Comparison of ENCODE assay signal across 8 mouse cellular contexts in genomic region chr8:83442243-83443051, GRCm38 (mm10). TPM values are rescaled to one million over a fixed set of nuclear protein-coding genes. Genes with fewer than 3 reads are reported as not detected.
DNase-seq lines count a peak whose midpoint lies in the region; ATAC-seq and TF ChIP-seq lines count a peak whose summit lies in the region.

No protein-coding gene starts in this region.

- H3K36me3 ChIP-seq in G1E (replicated peaks): peaks cover 9% of the 10 kb centered on the region
- H3K36me3 ChIP-seq in forebrain, embryonic 16.5 days (ENCODE audit: control insufficient read depth, insufficient read depth): no peaks in the 10 kb centered on the region; the same call in 1 of the 2 replicates
- peaks cover 9% of the 10 kb centered on the region; the same call in 1 of the 2 replicates for H3K36me3 ChIP-seq in lung, embryonic 14.5 days (ENCODE audit: insufficient read depth)
- no peaks in the 10 kb centered on the region; the same call in 1 of the 2 replicates for H3K36me3 ChIP-seq in thymus, adult 2 months (ENCODE audit: control insufficient read depth, insufficient read depth, low read length)

- intact Hi-C loops in heart, postnatal 36 days (cut with DNase I): loop anchor here (5.0 to 10.0 kb wide), 3 partner anchors 110 to 830 kb away; partner anchors contain the start of genes Ccdc130 and Elmod2

- TF ChIP-seq POLR2A in olfactory bulb, adult 2 months (IDR thresholded peaks at IDR 0.05; ENCODE audit: insufficient read depth, low read depth, low read length): peak; percentile 65
- peak; percentile 57 for TF ChIP-seq POLR2A in thymus, adult 2 months (IDR thresholded peaks at IDR 0.05; ENCODE audit: control insufficient read depth, extremely low read depth, insufficient read depth, low read length, poor library complexity)

- H3K9ac ChIP-seq in forebrain, embryonic 16.5 days (replicated peaks; ENCODE audit: low read depth, low read length): peak overlapping the region; percentile 97
- H3K9ac ChIP-seq in lung, embryonic 14.5 days: peak overlapping the region; percentile 89

- no peaks in the 10 kb centered on the region for H3K9me3 ChIP-seq in G1E (replicated peaks)
- no peaks in the 10 kb centered on the region for H3K9me3 ChIP-seq in forebrain, embryonic 16.5 days (ENCODE audit: control insufficient read depth, low read length)
- H3K9me3 ChIP-seq in lung, embryonic 14.5 days (ENCODE audit: low read depth, low read length): no peaks in the 10 kb centered on the region

- DNase-seq in G1E (ENCODE audit: low spot score): peak; percentile 93
- DNase-seq in cerebellum, adult 18-20 months: peak; percentile 97 to 99
- DNase-seq in heart, postnatal 36 days: peak; percentile 95 to 96
- DNase-seq in layer of hippocampus, adult 2 months (ENCODE audit: low spot score in 2 of 2): peak; percentile 96 to 97
- peak; percentile 99 for DNase-seq in lung, embryonic 14.5 days
- peak; percentile 97 for DNase-seq in thymus, adult 2 months

- H3K4me3 ChIP-seq in G1E (ENCODE audit: low read depth, low read length): peak overlapping the region; percentile 92
- peak overlapping the region; percentile 68 for H3K4me3 ChIP-seq in forebrain, embryonic 16.5 days (replicated peaks; ENCODE audit: low read length)
- peak overlapping the region; percentile 94 for H3K4me3 ChIP-seq in layer of hippocampus, adult 2 months
- peak overlapping the region; percentile 87 for H3K4me3 ChIP-seq in lung, embryonic 14.5 days (ENCODE audit: low read depth, low read length)
- H3K4me3 ChIP-seq in olfactory bulb, adult 2 months (ENCODE audit: insufficient read depth, low read depth, low read length): peak overlapping the region; percentile 85
- peak overlapping the region; percentile 71 for H3K4me3 ChIP-seq in thymus, adult 2 months (ENCODE audit: control insufficient read depth, insufficient read depth, low read length)

- H3K27me3 ChIP-seq in G1E (ENCODE audit: insufficient read depth, low read length): no peaks in the 10 kb centered on the region
- H3K27me3 ChIP-seq in forebrain, embryonic 16.5 days (replicated peaks; ENCODE audit: control insufficient read depth, insufficient read depth, low read length): no peaks in the 10 kb centered on the region
- no peaks in the 10 kb centered on the region for H3K27me3 ChIP-seq in lung, embryonic 14.5 days (ENCODE audit: insufficient read depth, low read length)
- no peaks in the 10 kb centered on the region for H3K27me3 ChIP-seq in thymus, adult 2 months (ENCODE audit: control insufficient read depth, insufficient read depth, low read length)

- peak; percentile 99 for ATAC-seq in G1E (ENCODE audit: extremely low read depth, insufficient number of reproducible peaks, low FRiP score, poor library complexity, severe bottlenecking)
- ATAC-seq in forebrain, embryonic 16.5 days: peak; percentile 99
- ATAC-seq in lung, embryonic 14.5 days (ENCODE audit: insufficient read depth): peak; percentile 100

- WGBS in forebrain, embryonic 16.5 days: under 1% methylated on average over 56 of the region's 64 CpGs
- under 1% methylated on average over 64 of the region's 64 CpGs for WGBS in lung, embryonic 14.5 days
- 1% methylated on average over 64 of the region's 64 CpGs for WGBS in olfactory bulb, adult 2 months
- WGBS in thymus, adult 2 months: under 1% methylated on average over 64 of the region's 64 CpGs

- peaks cover 11% of the 10 kb centered on the region for H3K4me1 ChIP-seq in G1E (ENCODE audit: insufficient read depth, low read depth, low read length)
- peaks cover 20% of the 10 kb centered on the region for H3K4me1 ChIP-seq in forebrain, embryonic 16.5 days (replicated peaks; ENCODE audit: control insufficient read depth, insufficient read depth, low read length)
- peaks cover 8% of the 10 kb centered on the region; the same call in 1 of the 2 replicates for H3K4me1 ChIP-seq in lung, embryonic 14.5 days (ENCODE audit: insufficient read depth)
- no peaks in the 10 kb centered on the region for H3K4me1 ChIP-seq in olfactory bulb, adult 2 months (ENCODE audit: control insufficient read depth, insufficient read depth, low read length)
- H3K4me1 ChIP-seq in thymus, adult 2 months (replicated peaks; ENCODE audit: control insufficient read depth, insufficient read depth, low read length): no peaks in the 10 kb centered on the region

- peak overlapping the region; percentile 95 for H3K27ac ChIP-seq in forebrain, embryonic 16.5 days (ENCODE audit: low read length)
- peak overlapping the region; percentile 87 for H3K27ac ChIP-seq in layer of hippocampus, adult 2 months
- peak overlapping the region; percentile 85 for H3K27ac ChIP-seq in lung, embryonic 14.5 days (ENCODE audit: low read depth)
- H3K27ac ChIP-seq in olfactory bulb, adult 2 months (ENCODE audit: insufficient read depth, low read depth, low read length): peak overlapping the region; percentile 82
- H3K27ac ChIP-seq in thymus, adult 2 months (ENCODE audit: control insufficient read depth, insufficient read depth, low read length): no peak overlapping the region

- H3K4me2 ChIP-seq in forebrain, embryonic 16.5 days (ENCODE audit: low read length): peak overlapping the region; percentile 73
- peak overlapping the region; percentile 68 for H3K4me2 ChIP-seq in lung, embryonic 14.5 days

- TF ChIP-seq CTCF in G1E (IDR thresholded peaks at IDR 0.05; ENCODE audit: low read depth, low read length): no peak
- TF ChIP-seq CTCF in layer of hippocampus, adult 2 months (conservative IDR thresholded peaks at IDR 0.05): no peak
- TF ChIP-seq CTCF in lung, embryonic 14.5 days (IDR thresholded peaks at IDR 0.05; ENCODE audit: low read depth): no peak
- TF ChIP-seq CTCF in olfactory bulb, adult 2 months (IDR thresholded peaks at IDR 0.05; ENCODE audit: insufficient read depth, low read depth, low read length): no peak
- TF ChIP-seq CTCF in thymus, adult 2 months (IDR thresholded peaks at IDR 0.05; ENCODE audit: borderline replicate concordance, control insufficient read depth, extremely low read depth, insufficient read depth, low read length, poor library complexity): peak; percentile 61

RNA-seq across cellular contexts. Expression of gene Scoc, which starts 15.7 kb away (rescaled TPM):
- total RNA-seq in G1E (2014; fragmentation: Nextera tagmentation) (69.1 and 80.0 TPM in 2 replicates), G1E (2017) (16.1 and 17.0 TPM in 2 replicates)
- polyA plus RNA-seq in G1E (2012): 0.84 and 1.9 TPM in 2 replicates
- 245 and 251 TPM in 2 replicates for polyA plus RNA-seq in forebrain, embryonic 16.5 days (2015; fragmentation: Nextera tagmentation; extraction: Ambion mirVana)
- total RNA-seq in heart, postnatal 36 days (2021): 10 to 100 TPM; 47.0 to 50.4 TPM
- total RNA-seq in layer of hippocampus, adult 2 months (2021): 100 to 1,000 TPM; 211 to 218 TPM
- 115 and 123 TPM in 2 replicates for polyA plus RNA-seq in lung, embryonic 14.5 days (2014; fragmentation: Nextera tagmentation; extraction: Ambion mirVana)
- not detected in 2 replicates for polyA plus RNA-seq in olfactory bulb, adult 2 months (2012; ENCODE audit: insufficient read depth, insufficient read length, low replicate concordance, missing spikeins)
- polyA plus RNA-seq in thymus, adult 2 months (2012; rRNA removed): 6.9 and 9.1 TPM in 2 replicates

RNA-seq across cellular contexts. Expression of gene Clgn, which starts 52.8 kb away (rescaled TPM):
- total RNA-seq in G1E (2014; fragmentation: Nextera tagmentation): not detected in 2 replicates
- total RNA-seq in G1E (2017): under 0.01 TPM in 2 replicates
- not detected in 2 replicates for polyA plus RNA-seq in G1E (2012)
- 6.7 and 8.1 TPM in 2 replicates for polyA plus RNA-seq in forebrain, embryonic 16.5 days (2015; fragmentation: Nextera tagmentation; extraction: Ambion mirVana)
- total RNA-seq in heart, postnatal 36 days (2021): not detected
- 1 to 10 TPM; 7.8 to 8.3 TPM for total RNA-seq in layer of hippocampus, adult 2 months (2021)
- 0.05 and 0.12 TPM in 2 replicates for polyA plus RNA-seq in lung, embryonic 14.5 days (2014; fragmentation: Nextera tagmentation; extraction: Ambion mirVana)
- polyA plus RNA-seq in olfactory bulb, adult 2 months (2012; ENCODE audit: insufficient read depth, insufficient read length, low replicate concordance, missing spikeins): not detected in 2 replicates
- 0.03 TPM in 1 of 2 replicates, not detected in the other for polyA plus RNA-seq in thymus, adult 2 months (2012; rRNA removed)

Comparison
In these comparisons a context has a peak if more than half of its experiments do, and no peak if none do; other contexts are left out.
1. RNA of gene Scoc, which starts 15.7 kb away (polyA plus RNA-seq): 245 to 251 TPM in forebrain, embryonic 16.5 days, not detected in olfactory bulb, adult 2 months and 115 to 123 TPM in lung, embryonic 14.5 days; 6.9 to 9.1 TPM in thymus, adult 2 months and 0.84 to 1.9 TPM in G1E; every median in the first group is over 10 times any median in the second.
2. Peak in every context shown above with its lines, with median percentiles within 50 percentile points of each other: ATAC-seq, DNase-seq and H3K4me3 ChIP-seq.